Mouse (Mus musculus): ENCODE measurements at regions not wholly inside any gene's neighbourhood (a gene's known extent, or its start where the extent isn't known, plus 50 kb on each side); places are given as distances from the start of the nearest gene placed in this dataset.
"Not testable (repeated sequence)": the region's sequence is repeated elsewhere in the genome, so short reads cannot be mapped to it uniquely, and the experiment has no call there.

GRCm38 (mm10) chr10:57322717-57323424 is 163.3 kb upstream of the Hsf2 start:
- CTCF ChIA-PET: no interaction called here

GRCm38 (mm10) chr10:57324226-57324625 is 162.0 kb upstream of the Hsf2 start:
- CTCF ChIA-PET: no interaction called here

- CTCF ChIA-PET: not testable (repeated sequence)
Measured at GRCm38 (mm10) chr10:57362781-57363180, 123.4 kb upstream of the Hsf2 start.
